Mouse (Mus musculus) G1E (cell line): Measurements from ENCODE around the gene Nek8.

Experiments used
- CTCF ChIP-seq: IDR thresholded peaks from 2 replicates; pipeline ENCODE4 v1.5.1; 2012; ENCODE audit warnings: low read depth, low read length, inconsistent platforms, mixed read lengths
- GATA1 ChIP-seq: IDR thresholded peaks from 2 replicates; pipeline ENCODE4 v1.6.1; 2012; ENCODE audit warnings: borderline replicate concordance, low read length, inconsistent platforms, mixed read lengths
- GATA2 ChIP-seq: IDR thresholded peaks from 2 replicates; pipeline ENCODE4 v1.6.1; 2012; ENCODE audit warnings: low read depth, low read length, inconsistent platforms, borderline replicate concordance
- TAL1 ChIP-seq: conservative IDR thresholded peaks from 2 replicates; pipeline ENCODE4 v1.6.1; 2012; ENCODE audit warnings: low read depth, low read length, inconsistent platforms, mixed read lengths

DNA sequence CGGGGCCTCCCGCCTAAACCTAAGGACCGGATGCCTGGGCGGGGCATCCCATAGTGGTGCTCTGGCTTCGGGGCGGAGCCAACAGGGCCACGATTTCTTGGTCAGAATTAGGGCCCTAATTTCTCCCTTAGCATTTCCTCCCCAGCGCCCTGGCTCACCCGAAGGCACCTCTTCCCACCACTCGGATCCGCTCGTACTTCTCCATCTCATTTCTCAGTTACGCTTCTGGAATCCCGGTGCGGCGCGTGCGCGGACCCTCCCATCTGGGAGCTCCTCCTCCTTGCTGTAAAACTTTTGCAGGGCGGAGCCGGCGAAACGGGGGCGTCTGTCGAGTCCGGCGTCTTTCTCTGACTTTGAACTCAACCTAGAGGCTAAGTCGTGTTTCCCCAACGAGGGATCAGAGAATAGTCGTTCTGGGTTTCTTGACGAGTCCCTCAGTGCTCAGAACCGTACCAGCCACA is at the start of gene Nek8, which contains the start of gene Tlcd1:
- TF ChIP-seq CTCF (no peak), GATA1 (no peak), TAL1 (no peak), GATA2 (no peak)
